8 mouse cellular contexts compared by ENCODE assay signal in genomic region chr19:36926553-36927236, GRCm38 (mm10). TPM values are rescaled to one million over a fixed set of nuclear protein-coding genes. Genes with fewer than 3 reads are reported as not detected.
A peak's percentile ranks its signal among the peaks of the same experiment; 100 is the strongest.
DNase-seq lines count a peak whose midpoint lies in the region; ATAC-seq and TF ChIP-seq lines count a peak whose summit lies in the region.

No protein-coding gene starts in this region.

- no peaks in the 10 kb centered on the region for H3K27me3 ChIP-seq in heart, embryonic 10.5 days (ENCODE audit: insufficient read depth, poor library complexity, severe bottlenecking)
- no peaks in the 10 kb centered on the region for H3K27me3 ChIP-seq in erythroblast, embryonic 14.5 days (ENCODE audit: control insufficient read depth)
- H3K27me3 ChIP-seq in stomach, postnatal 0 days (ENCODE audit: control insufficient read depth, insufficient read depth, low read length): no peaks in the 10 kb centered on the region

- WGBS in heart, embryonic 10.5 days: 1% methylated on average over 26 of the region's 26 CpGs
- WGBS in stomach, postnatal 0 days: 1% methylated on average over 26 of the region's 26 CpGs

- no peak for ATAC-seq in stomach, postnatal 0 days (ENCODE audit: low FRiP score, low TSS enrichment)

- no peak for TF ChIP-seq EP300 in stomach, postnatal 0 days (optimal IDR thresholded peaks at IDR 0.05)

- H3K36me3 ChIP-seq in heart, embryonic 10.5 days: no peaks in the 10 kb centered on the region
- H3K36me3 ChIP-seq in erythroblast, embryonic 14.5 days (ENCODE audit: control insufficient read depth): peaks cover 27% of the 10 kb centered on the region
- no peaks in the 10 kb centered on the region for H3K36me3 ChIP-seq in stomach, postnatal 0 days (ENCODE audit: control insufficient read depth, insufficient read depth, low read length)

- no peak for TF ChIP-seq CTCF in stomach, postnatal 0 days (IDR thresholded peaks at IDR 0.05; ENCODE audit: low read depth)

- H3K4me2 ChIP-seq in stomach, postnatal 0 days (replicated peaks; ENCODE audit: low read depth): peak overlapping the region; percentile 80

- peak overlapping the region; percentile 93 for H3K4me3 ChIP-seq in heart, embryonic 10.5 days
- H3K4me3 ChIP-seq in erythroblast, embryonic 14.5 days (replicated peaks): peak overlapping the region; percentile 96
- H3K4me3 ChIP-seq in stomach, postnatal 0 days (ENCODE audit: low read depth, low read length): peak overlapping the region; percentile 94

- intact Hi-C loops in heart, postnatal 10 days (cut with DNase I): no loop called here

- peak overlapping the region; percentile 90 for H3K9ac ChIP-seq in stomach, postnatal 0 days (ENCODE audit: low read length)

- H3K4me1 ChIP-seq in heart, embryonic 10.5 days: peaks cover 10% of the 10 kb centered on the region
- H3K4me1 ChIP-seq in erythroblast, embryonic 14.5 days (ENCODE audit: control insufficient read depth): peaks cover 53% of the 10 kb centered on the region
- no peaks in the 10 kb centered on the region; the same call in 1 of the 2 replicates for H3K4me1 ChIP-seq in stomach, postnatal 0 days (replicated peaks; ENCODE audit: control insufficient read depth, insufficient read depth)

- H3K27ac ChIP-seq in heart, embryonic 10.5 days: peak overlapping the region; percentile 97
- H3K27ac ChIP-seq in stomach, postnatal 0 days (replicated peaks): peak overlapping the region; percentile 97

- H3K9me3 ChIP-seq in heart, embryonic 10.5 days: no peaks in the 10 kb centered on the region
- H3K9me3 ChIP-seq in erythroblast, embryonic 14.5 days (ENCODE audit: control insufficient read depth, low read length): no peaks in the 10 kb centered on the region
- H3K9me3 ChIP-seq in stomach, postnatal 0 days (ENCODE audit: control insufficient read depth, low read length): no peaks in the 10 kb centered on the region

- DNase-seq in heart, embryonic 10.5 days (ENCODE audit: low spot score): no peak
- no peak for DNase-seq in heart, postnatal 10 days
- peak; percentile 49 for DNase-seq in CD4-positive helper T cell, adult 2 months (ENCODE audit: low read depth, low spot score)
- peak; percentile 14 for DNase-seq in liver
- DNase-seq in stomach, postnatal 0 days (ENCODE audit: low spot score): no peak
- DNase-seq in embryo, embryonic 9.5 days (ENCODE audit: extremely low spot score): no peak
- no peak for DNase-seq in retina, embryonic 14.5 days (ENCODE audit: low spot score)

RNA-seq across cellular contexts. Expression of gene Btaf1, which starts 0.8 kb away (rescaled TPM):
- 13.6 TPM in 2 replicates for polyA plus RNA-seq in heart, embryonic 10.5 days (2016; fragmentation: Nextera tagmentation; extraction: Ambion mirVana)
- total RNA-seq in heart, postnatal 10 days (2021): 10 to 100 TPM; 13.6 to 16.6 TPM
- 0.10 TPM in 2 replicates for polyA plus RNA-seq in erythroblast, embryonic 14.5 days (2012)
- polyA plus RNA-seq in stomach, postnatal 0 days (2015; fragmentation: Nextera tagmentation; extraction: Ambion mirVana): 2.8 and 3.1 TPM in 2 replicates

RNA-seq across cellular contexts. Expression of gene Fgfbp3, which starts 7.3 kb away (rescaled TPM):
- 4.7 and 5.0 TPM in 2 replicates for polyA plus RNA-seq in heart, embryonic 10.5 days (2016; fragmentation: Nextera tagmentation; extraction: Ambion mirVana)
- 1 to 10 TPM; 2.9 to 4.4 TPM for total RNA-seq in heart, postnatal 10 days (2021)
- polyA plus RNA-seq in erythroblast, embryonic 14.5 days (2012): 0.16 and 0.17 TPM in 2 replicates
- polyA plus RNA-seq in stomach, postnatal 0 days (2015; fragmentation: Nextera tagmentation; extraction: Ambion mirVana): 4.4 and 5.1 TPM in 2 replicates

Comparison
In these comparisons a context has a peak if more than half of its experiments do, and no peak if none do; other contexts are left out.
1. DNase-seq: peak in CD4-positive helper T cell, adult 2 months (single experiment) and liver (single experiment); none in heart, embryonic 10.5 days (single experiment), heart, postnatal 10 days (0 of 2), stomach, postnatal 0 days (single experiment), embryo, embryonic 9.5 days (single experiment) and retina, embryonic 14.5 days (single experiment).
2. Peak in every context shown above with its lines, with median percentiles within 50 percentile points of each other: H3K4me3 ChIP-seq.